Mouse (Mus musculus): ENCODE data around the gene Dglucy. TPM values are rescaled to one million over a fixed set of nuclear protein-coding genes. Genes with fewer than 3 reads are reported as not detected.

The Dglucy gene
- 3.7 and 4.6 TPM in 2 replicates for polyA plus RNA-seq (2021; fragmentation: Nextera tagmentation)
- long read RNA-seq, experiment 1, transcript Dglucy-201 (13 exons, 3,295 nt): major isoform, 10 of 20 reads
- long read RNA-seq, experiment 1, partial matches to known transcripts: 0 of 20 reads
- long read RNA-seq, experiment 1, other reads (novel, unspliced or antisense): 9 of 20 reads
- long read RNA-seq, experiment 2, partial matches to known transcripts: 1 of 4 reads
- long read RNA-seq, experiment 2, other reads (novel, unspliced or antisense): 3 of 4 reads

GRCm38 (mm10) chr12:100778934-100779865, at the start of gene Dglucy:
Dglucy (plus strand) TSS chr12:100779057.

GRCm38 (mm10) chr12:100907598-100908297, 128.9 kb downstream of the Dglucy start, which contains the start of gene Gpr68:
Gpr68 (minus strand) TSS chr12:100908198.

Other genes with a start within 250 kb of the Dglucy start
- gene Rps6ka5, start 52.1 kb upstream of the Dglucy start, polyA plus RNA-seq (2021; fragmentation: Nextera tagmentation): 3.3 and 4.2 TPM in 2 replicates
- 6.4 and 8.0 TPM in 2 replicates for gene Gpr68, start 129.1 kb downstream of the Dglucy start, polyA plus RNA-seq (2021; fragmentation: Nextera tagmentation)
- gene Ccdc88c, start 250.0 kb downstream of the Dglucy start, polyA plus RNA-seq (2021; fragmentation: Nextera tagmentation): 2.0 and 2.7 TPM in 2 replicates

All from left cerebral cortex, adult 6 months (tissue).